Mouse (Mus musculus) pancreas, adult 10 weeks (tissue): ENCODE results near the gene Abi2. TPM values are rescaled to one million over a fixed set of nuclear protein-coding genes. Genes with fewer than 3 reads are reported as not detected.

Experiments used
- polyA plus RNA-seq: library from polyadenylated mRNA; stranded (reverse); fragments of 350-450 nt; fragmentation: Illumina TruSeq; extraction: RNeasy Lipid Tissue Mini Kit (QIAGEN cat#74804); gene quantifications from one replicate; pipeline ENCODE4 v1.2.3, GENCODE M21; 2015; ENCODE audit warnings: low read depth, low replicate concordance; ENCODE audit not compliant: insufficient read depth

Abi2 gene
- polyA plus RNA-seq, result 2.2 TPM

DNA sequence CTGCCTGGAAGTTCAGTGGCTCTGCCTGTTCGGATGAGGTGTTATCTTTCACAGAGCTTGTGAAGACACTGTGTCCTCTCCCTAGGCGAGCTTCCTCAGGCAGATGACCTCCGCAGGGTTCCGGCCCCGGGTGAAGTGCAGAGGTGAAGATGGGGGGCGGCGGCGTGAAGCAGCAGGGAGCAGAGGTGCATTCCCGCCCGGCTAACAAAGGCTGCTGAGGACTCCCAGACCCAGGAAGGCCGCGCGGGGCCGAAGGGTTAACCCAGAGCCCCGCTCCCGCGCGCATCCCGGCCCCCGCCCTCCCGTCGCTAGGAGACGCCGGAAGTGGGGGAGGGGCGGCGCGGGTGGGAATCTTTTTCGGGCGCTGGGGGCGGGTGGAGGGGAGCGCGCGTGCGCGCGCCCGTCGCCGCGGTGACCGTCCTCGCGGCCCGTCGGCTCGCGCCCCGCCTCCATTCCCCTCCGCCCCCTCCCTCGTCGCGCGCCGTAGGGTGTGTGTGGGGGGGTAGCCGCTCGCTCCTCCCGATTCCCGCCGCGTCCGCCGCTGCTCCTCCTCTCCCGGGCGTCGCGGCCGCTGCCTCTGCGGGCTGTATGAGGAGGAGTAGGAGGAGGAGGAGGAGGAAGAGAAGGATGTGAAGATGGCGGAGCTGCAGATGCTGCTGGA is at the start of gene Abi2:
Gene Abi2, plus strand, starts transcription at position 452 of the 661 bp plus-strand sequence.

Other genes with a start within 250 kb of the Abi2 start
- gene Nbeal1, start 229.0 kb upstream of the Abi2 start, polyA plus RNA-seq, result 2.8 TPM
- 7.3 TPM for gene Cyp20a1, start 66.3 kb upstream of the Abi2 start, polyA plus RNA-seq
- 4.1 TPM for gene Raph1, start 157.5 kb downstream of the Abi2 start, polyA plus RNA-seq